Mouse (Mus musculus) cortical plate, adult 2 months (tissue): Measurements from ENCODE around the gene Srd5a1. TPM values are rescaled to one million over a fixed set of nuclear protein-coding genes. Genes with fewer than 3 reads are reported as not detected.
"Not testable (repeated sequence)": the region's sequence is repeated elsewhere in the genome, so short reads cannot be mapped to it uniquely, and the experiment has no call there.

Experiments used
- H3K27ac ChIP-seq: fragments of 200-500 bp; 2 replicates; pipeline ENCODE4 v1.5.1; 2012; ENCODE audit warnings: low read length, control low read depth, inconsistent platforms; ENCODE audit not compliant: insufficient read depth
- H3K4me1 ChIP-seq: fragments of 200-500 bp; 2 replicates; pipeline ENCODE4 v1.6.1; 2011; ENCODE audit warnings: low read length; ENCODE audit not compliant: control insufficient read depth, insufficient read depth
- H3K4me3 ChIP-seq: fragments of 200-500 bp; 2 replicates; pipeline ENCODE4 v1.5.1; 2011; ENCODE audit warnings: mild to moderate bottlenecking, low read length, control low read depth; ENCODE audit not compliant: insufficient read depth
- CTCF ChIP-seq: fragments of 200-500 bp; IDR thresholded peaks from 2 replicates; pipeline ENCODE4 v1.5.1; 2011; ENCODE audit warnings: mild to moderate bottlenecking, control low read depth, low read length; ENCODE audit not compliant: insufficient read depth; ENCODE audit errors: extremely low read depth
- POLR2A ChIP-seq: fragments of 200-500 bp; IDR thresholded peaks from 2 replicates; pipeline ENCODE4 v1.6.1; 2011; ENCODE audit warnings: mild to moderate bottlenecking, low read length, control low read depth; ENCODE audit not compliant: insufficient read depth; ENCODE audit errors: extremely low read depth
- polyA plus RNA-seq: library from polyadenylated mRNA; depleted of rRNA; stranded (reverse); fragments of >200 nt; gene quantifications from 2 replicates; pipeline ENCODE4 v1.2.3, GENCODE M21; 2012

The Srd5a1 gene
- polyA plus RNA-seq, 1 experiment: 14.7 TPM

DNA sequence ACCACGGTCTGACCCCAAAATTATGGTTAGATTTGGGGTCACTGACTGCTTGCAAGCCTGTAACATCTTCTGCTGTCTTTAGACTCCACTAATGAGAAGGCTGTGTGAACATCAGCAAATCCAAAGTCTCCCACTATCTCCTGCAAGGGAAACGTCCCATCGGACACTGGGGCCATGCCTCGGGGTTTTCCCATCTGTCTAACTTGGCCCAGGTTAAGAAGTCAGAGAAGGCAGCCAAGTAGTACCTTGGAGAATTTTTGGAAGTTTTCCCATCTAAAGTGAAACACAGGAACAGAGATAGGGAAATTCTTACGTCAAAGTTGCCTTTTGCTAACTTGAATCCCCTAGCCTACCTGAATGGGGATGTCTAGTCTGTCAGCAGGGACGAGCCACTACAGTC lies 27.7 kb downstream of the Srd5a1 start:
- H3K4me1 ChIP-seq: no peaks in the 10 kb centered on the region
- H3K27ac ChIP-seq: no peak overlapping the region
- no peak overlapping the region for H3K4me3 ChIP-seq
- TF ChIP-seq POLR2A: no peak
- no peak for TF ChIP-seq CTCF

DNA sequence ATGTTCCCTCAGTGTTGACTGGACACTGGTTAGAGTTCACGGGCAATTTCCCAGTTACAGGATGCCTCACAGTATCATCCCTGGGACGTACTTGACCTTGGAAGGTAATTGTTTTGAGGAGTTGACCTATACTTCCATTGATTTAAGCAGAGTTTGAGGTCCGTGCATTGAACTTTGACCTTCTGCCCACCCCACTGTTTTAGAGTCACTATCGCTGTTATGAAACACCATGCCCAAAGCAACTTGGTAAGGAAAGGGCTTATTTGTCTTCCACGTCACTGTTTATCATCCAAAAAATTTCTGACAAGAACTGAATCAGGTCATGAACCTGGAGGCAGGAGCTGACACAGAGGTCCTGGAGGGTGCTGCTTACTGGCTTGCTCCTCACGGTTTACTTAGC lies 28.8 kb downstream of the Srd5a1 start:
- Histone ChIP-seq H3K4me3 (no peak overlapping the region), H3K4me1 (no peaks in the 10 kb centered on the region), H3K27ac (no peak overlapping the region)
- TF ChIP-seq CTCF (no peak), POLR2A (no peak)

DNA sequence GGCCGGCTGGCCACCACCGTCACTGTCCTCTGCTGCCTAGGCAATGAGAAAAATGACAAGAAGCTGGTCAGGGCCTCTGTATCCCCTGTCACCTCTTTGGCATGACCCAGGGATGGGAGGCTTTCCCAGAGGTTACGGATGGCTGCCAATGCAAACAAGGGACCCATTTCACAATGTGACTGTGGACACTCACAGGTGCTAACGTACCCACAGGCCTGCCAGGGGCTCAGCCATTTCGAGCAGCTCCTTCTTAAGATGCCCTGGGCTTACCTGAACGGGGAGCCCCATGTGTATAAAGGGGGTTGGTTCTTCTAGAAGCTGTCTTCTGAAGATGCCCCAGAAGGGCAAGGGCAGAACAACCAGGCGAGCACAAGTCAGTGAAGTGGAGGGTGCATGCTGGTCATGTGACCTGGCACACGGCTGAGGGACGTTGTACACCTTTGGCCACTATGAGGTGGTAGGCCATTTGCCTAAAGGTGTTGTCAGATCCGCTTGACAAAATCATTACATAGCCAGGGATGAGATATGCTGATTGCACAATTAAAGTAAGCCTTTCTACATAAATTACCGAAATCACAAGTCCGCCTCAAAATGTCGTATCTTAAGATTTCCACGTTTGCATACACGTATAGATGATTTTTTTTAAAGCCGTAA lies 33.9 kb downstream of the Srd5a1 start:
- TF ChIP-seq CTCF: no peak
- TF ChIP-seq POLR2A: no peak

DNA sequence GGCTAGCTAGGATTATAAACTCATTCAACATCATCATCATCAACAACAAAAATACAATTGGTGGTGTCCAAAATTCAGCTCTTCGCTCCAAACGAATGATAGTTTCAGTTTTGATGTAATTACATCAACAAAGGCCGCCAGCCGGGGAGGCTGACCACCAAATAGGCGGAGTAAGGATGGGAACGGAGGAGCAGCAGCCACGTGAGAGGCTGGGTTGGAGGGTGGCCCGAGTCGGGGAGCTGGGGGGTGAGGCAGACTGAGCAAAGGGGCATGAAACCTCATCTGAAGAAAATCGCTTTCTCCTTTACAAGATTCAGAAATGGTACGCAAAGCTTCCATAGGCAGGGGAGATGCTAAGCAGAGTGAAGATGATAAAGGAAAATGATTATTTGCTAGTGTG lies 34.6 kb downstream of the Srd5a1 start:
- Histone ChIP-seq H3K27ac (no peak overlapping the region), H3K4me3 (no peak overlapping the region), H3K4me1 (no peaks in the 10 kb centered on the region)
- no peak for TF ChIP-seq CTCF
- TF ChIP-seq POLR2A: no peak

More for the DNA sequence above, 33.9 kb downstream of the Srd5a1 start:
- Histone ChIP-seq H3K4me3 (no peak overlapping the region), H3K27ac (no peak overlapping the region), H3K4me1 (no peaks in the 10 kb centered on the region)

DNA sequence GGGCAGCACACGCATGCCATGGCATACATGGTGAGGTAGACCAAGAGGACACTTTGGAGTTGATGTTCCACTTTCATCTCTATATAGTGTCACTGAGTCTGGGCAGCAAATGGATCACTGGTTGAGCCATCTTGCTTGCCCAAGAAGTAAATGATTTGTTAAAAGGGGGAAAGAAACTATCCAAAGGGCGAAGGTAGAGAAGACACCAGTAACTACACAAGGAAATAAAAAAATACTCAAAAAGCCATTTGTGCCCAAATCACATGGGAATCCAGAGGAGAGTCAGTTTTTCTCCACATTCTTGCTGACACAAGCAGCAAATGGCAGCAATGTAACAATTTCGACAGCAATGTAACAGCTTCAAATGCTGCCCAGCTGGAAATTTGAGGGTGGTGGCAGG lies 38.6 kb downstream of the Srd5a1 start:
- no peaks in the 10 kb centered on the region for H3K4me1 ChIP-seq
- no peak overlapping the region for H3K4me3 ChIP-seq
- no peak overlapping the region for H3K27ac ChIP-seq
- TF ChIP-seq CTCF (no peak), POLR2A (no peak)

DNA sequence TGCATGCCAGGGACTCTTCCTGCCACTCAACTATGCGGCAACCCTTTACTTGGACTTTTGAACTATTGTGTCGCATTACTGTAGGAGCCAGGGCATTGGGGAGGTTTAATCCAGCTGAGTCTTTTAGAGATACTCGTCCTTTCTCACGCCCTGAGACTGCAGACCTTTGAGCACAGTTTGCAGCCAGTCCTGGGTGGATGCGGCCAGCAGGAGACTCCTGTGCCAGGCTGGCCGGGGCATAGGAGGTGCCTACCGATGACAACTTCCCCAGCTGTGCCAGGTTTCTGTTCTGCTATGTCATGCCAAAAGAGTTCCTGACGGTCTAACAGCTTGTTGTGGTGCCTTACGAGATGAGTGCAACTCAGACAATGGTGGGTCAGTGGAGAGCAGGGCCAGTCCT lies 42.0 kb downstream of the Srd5a1 start:
- H3K4me1 ChIP-seq: no peaks in the 10 kb centered on the region
- no peak overlapping the region for H3K27ac ChIP-seq
- H3K4me3 ChIP-seq: no peak overlapping the region
- TF ChIP-seq CTCF (no peak), POLR2A (no peak)

DNA sequence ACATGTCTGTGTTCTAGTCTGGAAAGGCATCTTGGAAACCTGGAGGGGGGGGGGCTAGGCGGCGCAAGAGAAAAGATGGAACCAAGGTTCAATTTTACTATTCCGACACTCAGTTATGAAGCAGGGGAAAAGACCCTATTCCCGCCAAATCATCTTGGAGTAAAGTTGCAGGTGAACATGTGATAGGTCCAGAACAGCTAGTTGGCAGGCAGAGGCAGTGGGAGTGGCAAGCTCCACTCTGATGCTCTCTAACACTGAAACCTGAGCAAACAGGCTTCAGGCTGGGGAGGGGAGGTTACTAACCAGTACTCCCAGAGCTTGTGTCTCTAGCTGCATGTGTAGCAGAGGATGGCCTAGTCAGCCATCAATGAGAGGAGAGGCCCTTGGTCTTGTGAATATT lies 45.8 kb downstream of the Srd5a1 start:
- not testable (repeated sequence) for H3K4me1 ChIP-seq, H3K4me3 ChIP-seq, H3K27ac ChIP-seq

DNA sequence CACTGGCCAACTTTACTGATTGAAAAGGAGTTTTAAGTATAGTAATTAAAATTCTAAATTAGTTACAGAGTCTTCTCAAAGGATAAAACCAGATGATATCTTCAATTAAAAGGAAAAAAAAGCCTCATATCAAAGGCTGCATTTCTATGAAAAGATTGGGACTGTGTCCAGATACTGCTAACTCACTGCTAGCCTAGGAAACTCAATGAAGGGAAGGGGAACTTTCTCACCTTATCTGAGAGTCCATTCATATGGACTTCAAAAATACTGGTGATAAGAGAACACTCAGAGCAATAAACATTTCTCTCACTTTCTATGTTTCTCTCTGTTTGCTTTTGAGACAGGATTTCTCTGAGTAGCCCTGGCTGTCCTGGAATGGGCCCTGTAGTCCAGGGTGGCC lies 46.7 kb downstream of the Srd5a1 start:
- Histone ChIP-seq H3K4me3 (no peak overlapping the region), H3K4me1 (peaks cover 2% of the 10 kb centered on the region), H3K27ac (no peak overlapping the region)
- TF ChIP-seq POLR2A: no peak
- TF ChIP-seq CTCF: no peak

DNA sequence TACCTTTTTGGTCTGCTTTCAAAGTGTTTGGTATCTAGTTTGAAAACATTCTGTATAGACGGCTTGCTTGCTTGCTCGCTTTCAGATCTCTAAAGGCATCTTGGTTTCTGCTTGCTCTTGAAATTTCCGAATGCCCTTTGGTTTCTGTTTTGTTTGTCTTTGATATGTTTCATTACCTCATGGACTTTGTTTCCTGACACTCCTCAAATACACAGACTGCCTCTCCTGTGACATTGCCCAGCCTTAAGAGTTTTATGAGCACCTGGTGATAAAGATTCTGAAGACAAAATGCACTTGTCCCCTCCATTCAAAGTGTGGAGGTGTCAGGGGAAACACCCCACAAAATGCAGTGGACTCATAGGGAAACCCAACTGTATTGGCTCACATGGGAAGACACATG lies 47.3 kb downstream of the Srd5a1 start:
- no peak overlapping the region for H3K27ac ChIP-seq
- TF ChIP-seq POLR2A (no peak), CTCF (no peak)
- H3K4me1 ChIP-seq: peaks cover 2% of the 10 kb centered on the region
- H3K4me3 ChIP-seq: no peak overlapping the region

DNA sequence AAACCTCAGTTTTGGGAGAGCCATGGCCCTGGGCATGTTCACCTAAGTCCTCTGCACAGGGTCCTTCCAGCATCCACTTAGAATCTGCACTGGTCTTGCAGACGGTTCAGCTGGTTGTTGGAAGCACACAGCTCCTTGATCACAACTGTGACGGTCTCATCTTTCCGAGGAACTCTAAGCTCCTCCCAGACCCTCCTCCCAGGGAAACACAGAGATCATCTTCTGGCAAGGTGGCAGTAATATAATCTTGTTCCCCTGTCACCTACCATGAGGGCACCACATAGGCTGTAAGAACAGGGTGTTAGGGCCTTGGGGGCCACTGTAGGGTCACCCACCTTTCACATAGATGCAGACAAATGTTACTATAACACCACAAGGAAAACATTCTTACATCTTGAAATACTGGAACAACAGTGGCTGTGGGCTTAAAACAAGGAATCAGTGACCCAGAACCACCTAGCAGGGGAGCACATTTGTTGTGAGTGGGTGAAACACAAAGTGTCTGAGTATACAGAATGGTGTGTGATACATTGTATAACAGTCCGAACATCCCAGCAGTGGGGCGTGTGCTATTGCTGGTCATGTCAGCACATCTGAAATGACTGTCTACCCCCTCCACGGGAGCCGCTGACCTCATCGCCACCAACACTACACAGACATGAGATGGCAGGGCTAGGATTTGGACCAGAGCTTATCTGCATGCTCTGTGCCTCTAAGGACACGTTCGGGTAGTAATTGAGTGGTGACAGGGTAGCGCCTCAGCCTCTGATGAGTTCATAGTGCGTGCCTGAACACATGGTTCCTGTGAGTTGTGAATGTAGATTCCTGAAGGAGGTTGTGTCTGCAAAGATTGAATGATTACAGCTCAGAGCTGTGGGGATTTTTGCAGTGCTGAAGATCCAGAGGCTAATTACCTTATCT lies 48.3 kb downstream of the Srd5a1 start:
- Histone ChIP-seq H3K27ac (no peak overlapping the region), H3K4me1 (peaks cover 2% of the 10 kb centered on the region), H3K4me3 (no peak overlapping the region)
- TF ChIP-seq CTCF (no peak), POLR2A (no peak)
